Comparison of ENCODE assay signal across 7 mouse cellular contexts in the genomic region with DNA sequence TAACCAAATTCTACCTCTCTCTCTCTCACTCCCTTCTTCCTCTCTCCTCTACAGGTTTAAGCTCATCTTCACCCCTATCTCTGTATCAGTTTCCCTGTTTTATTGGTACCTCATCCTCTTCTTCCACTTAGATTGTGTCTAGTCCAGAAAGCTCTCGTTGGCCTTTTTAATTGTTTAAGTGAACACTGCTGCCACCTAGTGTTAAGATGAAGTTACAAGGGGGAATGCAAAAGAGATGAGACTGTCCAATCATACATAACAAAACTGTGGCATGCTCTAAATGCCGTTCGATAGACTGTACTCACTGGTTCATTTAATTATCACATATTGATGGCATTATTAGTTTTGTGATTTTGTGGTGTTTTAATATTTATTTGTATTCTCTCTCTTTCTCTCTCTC. TPM values are rescaled to one million over a fixed set of nuclear protein-coding genes. Genes with fewer than 3 reads are reported as not detected.
DNase-seq lines count a peak whose midpoint lies in the region; ATAC-seq lines count a peak whose summit lies in the region.

No protein-coding gene starts in this region.

- DNase-seq in kidney, adult 9 months = peak; percentile 61
- DNase-seq in A20 (ENCODE audit: low read depth, low spot score) = peak; percentile 78
- DNase-seq in CD4-positive, CD25-positive, alpha-beta regulatory T cell, adult 2 months (ENCODE audit: low read depth, low spot score) = peak; percentile 74
- DNase-seq in embryo, embryonic 10.5 days (ENCODE audit: low spot score) = peak; percentile 89
- DNase-seq in retina, postnatal 1 day = peak; percentile 84
- no peak for DNase-seq in frontal cortex, postnatal 14 days (ENCODE audit: low spot score in 2 of 2)

- H3K9me3 ChIP-seq in kidney, embryonic 15.5 days (replicated peaks) = no peaks in the 10 kb centered on the region

- H3K4me3 ChIP-seq in kidney, embryonic 15.5 days (replicated peaks) = no peak overlapping the region

- peaks cover 12% of the 10 kb centered on the region for H3K4me1 ChIP-seq in kidney, embryonic 15.5 days

- no peak overlapping the region for H3K27ac ChIP-seq in kidney, embryonic 15.5 days

- no peak overlapping the region for H3K9ac ChIP-seq in kidney, embryonic 15.5 days

- no peaks in the 10 kb centered on the region for H3K36me3 ChIP-seq in kidney, embryonic 15.5 days

- H3K4me2 ChIP-seq in kidney, embryonic 15.5 days = no peak overlapping the region

- 0 out of 2 replicates have a peak, but pooled peaks cover 3% of the 10 kb centered on the region for H3K27me3 ChIP-seq in kidney, embryonic 15.5 days

- no peak for ATAC-seq in kidney, embryonic 15.5 days (replicated peaks; ENCODE audit: low FRiP score)

- WGBS in kidney, embryonic 15.5 days = 39% methylated on average over 3 of the region's 3 CpGs

RNA-seq across cellular contexts. Expression of gene 1700016H13Rik, which starts 3.8 kb away (rescaled TPM):
- 0.22 TPM in 1 of 2 replicates, not detected in the other for polyA plus RNA-seq in kidney, embryonic 15.5 days (2015; fragmentation: Nextera tagmentation; extraction: Ambion mirVana)

RNA-seq across cellular contexts. Expression of gene Slc10a6, which starts 30.4 kb away (rescaled TPM):
- 0.19 and 0.32 TPM in 2 replicates for polyA plus RNA-seq in kidney, embryonic 15.5 days (2015; fragmentation: Nextera tagmentation; extraction: Ambion mirVana)

RNA-seq across cellular contexts. Expression of gene Aff1, which starts 32.6 kb away (rescaled TPM):
- polyA plus RNA-seq in kidney, embryonic 15.5 days (2015; fragmentation: Nextera tagmentation; extraction: Ambion mirVana) = 12.2 and 12.3 TPM in 2 replicates

Comparison
In these comparisons a context has a peak if more than half of its experiments do, and no peak if none do; other contexts are left out.
1. DNase-seq: peak in kidney, adult 9 months (single experiment), A20 (single experiment), CD4-positive, CD25-positive, alpha-beta regulatory T cell, adult 2 months (single experiment), embryo, embryonic 10.5 days (single experiment) and retina, postnatal 1 day (single experiment); none in frontal cortex, postnatal 14 days (0 of 2).